27 mouse cellular contexts compared by ENCODE assay signal in genomic region chr13:41067618-41068017, GRCm38 (mm10). TPM values are rescaled to one million over a fixed set of nuclear protein-coding genes. Genes with fewer than 3 reads are reported as not detected.
DNase-seq lines count a peak whose midpoint lies in the region; ATAC-seq and TF ChIP-seq lines count a peak whose summit lies in the region.
"Had no signal": no experiment of that assay in that cellular context is flagged by ENCODE, and none has a peak within 500 bp of the region (broad histone marks: within the 10 kb centered on the region; RNA-seq: fewer than 3 reads in every experiment).

No protein-coding gene starts in this region.

- no peaks in the 10 kb centered on the region for H3K27me3 ChIP-seq in midbrain, embryonic 11.5 days (ENCODE audit: control insufficient read depth, insufficient read depth, low read length)
- H3K27me3 ChIP-seq in midbrain, embryonic 16.5 days (ENCODE audit: control insufficient read depth, insufficient read depth, low read depth, low read length) = no peaks in the 10 kb centered on the region
- H3K27me3 ChIP-seq: embryonic facial prominence, embryonic 13.5 days; embryonic facial prominence, embryonic 15.5 days; forebrain, embryonic 12.5 days had no signal

- H3K4me1 ChIP-seq in midbrain, embryonic 11.5 days (ENCODE audit: control insufficient read depth, insufficient read depth, low read length) = no peaks in the 10 kb centered on the region
- no peaks in the 10 kb centered on the region for H3K4me1 ChIP-seq in midbrain, embryonic 16.5 days (ENCODE audit: control insufficient read depth, insufficient read depth, low read length)
- H3K4me1 ChIP-seq in ES-E14 (ENCODE audit: control insufficient read depth in 2 of 2, insufficient read depth in 2 of 2, low read length in 2 of 2, poor library complexity in 1 of 2) = no peaks in the 10 kb centered on the region
- H3K4me1 ChIP-seq: embryonic facial prominence, embryonic 13.5 days; embryonic facial prominence, embryonic 15.5 days; forebrain, embryonic 10.5 days; forebrain, embryonic 12.5 days had no signal

- H3K9ac ChIP-seq in midbrain, embryonic 11.5 days (ENCODE audit: low read length) = no peak overlapping the region
- no peak overlapping the region for H3K9ac ChIP-seq in midbrain, embryonic 16.5 days (ENCODE audit: low read depth, low read length)
- no peak overlapping the region for H3K9ac ChIP-seq in ES-E14 (ENCODE audit: insufficient read depth, low read depth, low read length, poor library complexity, severe bottlenecking)
- H3K9ac ChIP-seq: embryonic facial prominence, embryonic 13.5 days; embryonic facial prominence, embryonic 15.5 days; forebrain, embryonic 12.5 days had no signal

- ATAC-seq in midbrain, embryonic 11.5 days (ENCODE audit: low FRiP score) = no peak
- ATAC-seq in midbrain, embryonic 16.5 days = no peak
- ATAC-seq: activated CD4-positive, CD25-positive, alpha-beta regulatory T cell, adult 4 months; forebrain, embryonic 14.5 days; forebrain, embryonic 16.5 days; Patski had no signal

- no peaks in the 10 kb centered on the region for H3K36me3 ChIP-seq in midbrain, embryonic 11.5 days (ENCODE audit: control insufficient read depth, insufficient read depth, low read length)
- H3K36me3 ChIP-seq in midbrain, embryonic 16.5 days (ENCODE audit: control insufficient read depth, insufficient read depth, low read length) = no peaks in the 10 kb centered on the region
- no peaks in the 10 kb centered on the region for H3K36me3 ChIP-seq in ES-E14 (ENCODE audit: control insufficient read depth, insufficient read depth, low read length, poor library complexity, severe bottlenecking)
- H3K36me3 ChIP-seq: embryonic facial prominence, embryonic 13.5 days; embryonic facial prominence, embryonic 15.5 days; forebrain, embryonic 10.5 days; forebrain, embryonic 12.5 days had no signal

- no peak overlapping the region for H3K27ac ChIP-seq in midbrain, embryonic 11.5 days (ENCODE audit: low read depth, low read length)
- H3K27ac ChIP-seq in midbrain, embryonic 16.5 days (ENCODE audit: low read length) = no peak overlapping the region
- H3K27ac ChIP-seq in ES-E14 (ENCODE audit: insufficient read depth, low read depth, low read length, poor library complexity, severe bottlenecking) = no peak overlapping the region
- H3K27ac ChIP-seq: embryonic facial prominence, embryonic 13.5 days; embryonic facial prominence, embryonic 15.5 days; forebrain, embryonic 10.5 days; forebrain, embryonic 12.5 days had no signal

- WGBS in midbrain, embryonic 11.5 days = 94% methylated on average over 4 of the region's 4 CpGs
- WGBS in midbrain, embryonic 16.5 days = 96% methylated on average over 4 of the region's 4 CpGs

- in situ Hi-C loops in ES-E14 (cut with MboI; ENCODE audit: low sequenced_read_pairs in 2 of 2, unreplicated experiment in 2 of 2) = no loop called here

- no peaks in the 10 kb centered on the region for H3K9me3 ChIP-seq in midbrain, embryonic 11.5 days (ENCODE audit: control insufficient read depth, low read length)
- H3K9me3 ChIP-seq in midbrain, embryonic 16.5 days (replicated peaks; ENCODE audit: control insufficient read depth, low read length, poor library complexity, severe bottlenecking) = no peaks in the 10 kb centered on the region
- H3K9me3 ChIP-seq in ES-E14 (ENCODE audit: control insufficient read depth, insufficient read depth, low read depth, low read length) = no peaks in the 10 kb centered on the region
- H3K9me3 ChIP-seq: embryonic facial prominence, embryonic 13.5 days; embryonic facial prominence, embryonic 15.5 days; forebrain, embryonic 10.5 days; forebrain, embryonic 12.5 days had no signal

- no peak overlapping the region for H3K4me3 ChIP-seq in midbrain, embryonic 11.5 days (ENCODE audit: low read depth, low read length)
- no peak overlapping the region for H3K4me3 ChIP-seq in midbrain, embryonic 16.5 days (ENCODE audit: low read depth, low read length)
- no peak overlapping the region for H3K4me3 ChIP-seq in ES-E14 (ENCODE audit: insufficient read depth in 1 of 2, low read depth in 1 of 2, low read length in 2 of 2, poor library complexity in 1 of 2, severe bottlenecking in 1 of 2)
- H3K4me3 ChIP-seq: embryonic facial prominence, embryonic 13.5 days; embryonic facial prominence, embryonic 15.5 days; erythroblast, embryonic 14.5 days; forebrain, embryonic 10.5 days; forebrain, embryonic 12.5 days had no signal

- H3K4me2 ChIP-seq in midbrain, embryonic 11.5 days = no peak overlapping the region
- H3K4me2 ChIP-seq in midbrain, embryonic 16.5 days (ENCODE audit: low read length) = no peak overlapping the region
- H3K4me2 ChIP-seq: embryonic facial prominence, embryonic 13.5 days; embryonic facial prominence, embryonic 15.5 days; forebrain, embryonic 12.5 days had no signal

- DNase-seq in midbrain, embryonic 11.5 days (ENCODE audit: low spot score, missing footprints) = peak; percentile 47
- DNase-seq in ES-E14 (ENCODE audit: low read depth, low spot score) = no peak
- no peak for DNase-seq in cerebellum, postnatal 14 days
- no peak for DNase-seq in cerebellum, postnatal 10 days
- DNase-seq: adrenal gland, adult 8-10 months; adrenal gland, postnatal 14 days; adrenal gland, postnatal 36 days; cerebellum, adult 11-12 months; cerebellum, adult 2 months; cerebellum, adult 9-11 months; cerebellum, postnatal 36 days; embryo, embryonic 11 days had no signal

TF ChIP-seq in ES-E14, 5 proteins besides CTCF, POLR2A, EP300 and RAD21:
- TF ChIP-seq ZNF384 (IDR thresholded peaks at IDR 0.05; ENCODE audit: low read depth, low read length) (no peak), MAFK (IDR thresholded peaks at IDR 0.05; ENCODE audit: insufficient read depth, low read depth, low read length) (peak; percentile 66)

RNA-seq across cellular contexts. Expression of gene Mak, which starts 11.9 kb away (rescaled TPM):
- polyA plus RNA-seq in midbrain, embryonic 11.5 days (2014; fragmentation: Nextera tagmentation; extraction: Ambion mirVana) = 0.61 TPM in 2 replicates
- 2.7 TPM in 2 replicates for polyA plus RNA-seq in midbrain, embryonic 16.5 days (2015; fragmentation: Nextera tagmentation; extraction: Ambion mirVana)
- 0.54 and 0.79 TPM in 2 replicates for total RNA-seq in ES-E14 (2012; rRNA removed)
- total RNA-seq: adrenal gland, postnatal 14 days; adrenal gland, postnatal 36 days; common myeloid progenitor, adult 5-6 weeks had no signal
- polyA plus RNA-seq: C2C12; erythroblast, embryonic 14.5 days had no signal

RNA-seq across cellular contexts. Expression of gene Gcm2, which starts 43.2 kb away (rescaled TPM):
- polyA plus RNA-seq in midbrain, embryonic 11.5 days (2014; fragmentation: Nextera tagmentation; extraction: Ambion mirVana) = not detected in 2 replicates
- not detected in 2 replicates for polyA plus RNA-seq in midbrain, embryonic 16.5 days (2015; fragmentation: Nextera tagmentation; extraction: Ambion mirVana)
- total RNA-seq in ES-E14 (2012; rRNA removed) = 0.37 and 0.40 TPM in 2 replicates
- total RNA-seq: adrenal gland, adult 18-20 months; adrenal gland, adult 8-10 months; adrenal gland, postnatal 14 days; adrenal gland, postnatal 36 days; common myeloid progenitor, adult 5-6 weeks had no signal
- polyA plus RNA-seq: C2C12; cerebellum, adult 2 months; embryonic facial prominence, embryonic 11.5 days; embryonic facial prominence, embryonic 13.5 days; embryonic facial prominence, embryonic 15.5 days; erythroblast, embryonic 14.5 days; forebrain, embryonic 10.5 days; forebrain, embryonic 12.5 days; forebrain, embryonic 14.5 days; forebrain, embryonic 16.5 days; frontal cortex, adult 2 months; Patski had no signal

RNA-seq across cellular contexts. Expression of gene Sycp2l, which starts 46.5 kb away (rescaled TPM):
- not detected in 2 replicates for polyA plus RNA-seq in midbrain, embryonic 11.5 days (2014; fragmentation: Nextera tagmentation; extraction: Ambion mirVana)
- polyA plus RNA-seq in midbrain, embryonic 16.5 days (2015; fragmentation: Nextera tagmentation; extraction: Ambion mirVana) = 0.07 TPM in 1 of 2 replicates, not detected in the other
- 0.85 and 2.0 TPM in 2 replicates for total RNA-seq in ES-E14 (2012; rRNA removed)
- total RNA-seq: adrenal gland, adult 18-20 months; adrenal gland, adult 8-10 months; adrenal gland, postnatal 14 days; adrenal gland, postnatal 36 days; common myeloid progenitor, adult 5-6 weeks had no signal
- polyA plus RNA-seq: C2C12; embryonic facial prominence, embryonic 11.5 days; embryonic facial prominence, embryonic 15.5 days; erythroblast, embryonic 14.5 days; forebrain, embryonic 10.5 days; forebrain, embryonic 12.5 days; forebrain, embryonic 16.5 days; Patski had no signal

RNA-seq across cellular contexts. Expression of gene Tmem14c, which starts 51.5 kb away (rescaled TPM):
- polyA plus RNA-seq in midbrain, embryonic 11.5 days (2014; fragmentation: Nextera tagmentation; extraction: Ambion mirVana) = 198 and 200 TPM in 2 replicates
- 107 and 117 TPM in 2 replicates for polyA plus RNA-seq in midbrain, embryonic 16.5 days (2015; fragmentation: Nextera tagmentation; extraction: Ambion mirVana)
- 123 and 134 TPM in 2 replicates for total RNA-seq in ES-E14 (2012; rRNA removed)
